Mouse (Mus musculus): Measurements from ENCODE around the gene Rhbdl1. TPM values are rescaled to one million over a fixed set of nuclear protein-coding genes. Genes with fewer than 3 reads are reported as not detected.
"Not testable (repeated sequence)": the region's sequence is repeated elsewhere in the genome, so short reads cannot be mapped to it uniquely, and the experiment has no call there.

Gene Rhbdl1
- polyA plus RNA-seq, 1 experiment from 2014 or later, result 1.7 TPM

DNA sequence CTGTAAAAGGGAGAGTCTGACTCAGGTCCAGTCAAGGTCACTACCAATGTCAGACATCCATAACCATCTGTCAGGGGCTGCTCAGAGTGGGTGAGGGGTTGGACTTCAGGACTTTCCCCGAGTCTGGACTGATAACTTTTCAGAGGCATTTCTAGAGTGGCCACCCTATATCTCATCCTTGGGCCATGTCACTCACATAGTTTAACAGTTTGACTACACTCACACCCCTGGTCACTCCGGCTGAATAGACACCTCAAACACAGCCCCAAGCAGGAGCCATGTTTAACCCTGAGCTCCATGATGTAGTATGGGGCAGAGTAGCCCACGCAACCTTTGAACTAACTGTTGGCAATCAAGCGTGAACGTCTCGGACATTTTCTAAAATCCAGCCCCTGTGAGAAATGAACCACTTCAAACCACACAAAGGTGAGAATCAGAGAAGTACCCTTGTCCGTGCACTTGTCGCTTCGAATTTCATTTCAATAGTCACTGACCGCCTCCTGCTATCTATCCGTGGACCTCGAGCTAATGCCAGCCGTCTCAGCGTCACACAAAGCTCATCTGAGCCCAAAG is 37.1 kb upstream of the Rhbdl1 start:
- H3K9ac ChIP-seq (ENCODE audit: low read length), result peak overlapping the region; percentile 73
- no peaks in the 10 kb centered on the region for H3K9me3 ChIP-seq (replicated peaks; ENCODE audit: control insufficient read depth, low read length)
- H3K4me2 ChIP-seq (ENCODE audit: low read depth, low read length), result peak overlapping the region; percentile 76
- H3K27me3 ChIP-seq (ENCODE audit: control insufficient read depth, insufficient read depth, low read length), result no peaks in the 10 kb centered on the region
- WGBS, result 11% methylated on average over 14 of the region's 14 CpGs
- no peak for ATAC-seq (replicated peaks; ENCODE audit: extremely low read depth, insufficient read depth, low FRiP score)
- H3K4me3 ChIP-seq (ENCODE audit: low read length), result peak overlapping the region; percentile 80
- no peaks in the 10 kb centered on the region for H3K36me3 ChIP-seq (ENCODE audit: control insufficient read depth, insufficient read depth)
- peak overlapping the region; percentile 89 for H3K27ac ChIP-seq (ENCODE audit: low read length)
- H3K4me1 ChIP-seq (ENCODE audit: control insufficient read depth, insufficient read depth, low read length), result peaks cover 19% of the 10 kb centered on the region

DNA sequence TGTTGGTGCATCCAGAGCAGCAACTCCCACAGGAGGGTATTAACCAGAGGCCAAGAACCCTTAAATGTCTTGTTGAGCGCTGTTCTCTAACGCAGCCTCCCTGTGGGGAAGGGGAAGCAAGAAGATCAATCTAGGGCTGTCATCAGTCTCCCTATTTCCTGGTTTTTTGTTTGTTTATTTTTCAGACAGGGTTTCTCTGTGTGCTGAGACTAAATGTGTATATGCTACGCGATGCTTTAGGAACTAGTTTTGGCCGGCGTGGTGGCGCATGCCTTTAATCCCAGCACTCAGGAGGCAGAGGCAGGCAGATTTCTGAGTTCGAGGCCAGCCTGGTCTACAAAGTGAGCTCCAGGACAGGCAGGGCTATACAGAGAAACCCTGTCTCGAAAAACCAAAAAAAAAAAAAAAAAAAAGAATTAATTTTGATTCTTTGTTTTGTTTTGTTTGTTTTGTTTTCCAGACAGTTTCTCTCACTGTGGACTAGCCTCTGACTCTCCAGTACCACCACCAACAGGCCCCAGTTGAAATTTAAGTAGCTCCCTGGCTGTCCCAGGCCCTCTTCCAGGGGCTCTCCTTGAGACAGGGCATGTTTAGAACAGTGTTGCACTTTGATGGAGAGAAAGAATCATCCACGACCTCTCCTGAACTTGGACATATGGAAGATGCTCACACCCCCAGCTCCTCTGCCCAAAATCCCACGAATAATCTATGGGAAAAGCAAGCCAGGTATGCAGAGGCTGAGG is 36.5 kb upstream of the Rhbdl1 start:
- H3K27ac ChIP-seq (ENCODE audit: low read length), result no peak overlapping the region; the same call in 1 of the 2 replicates

DNA sequence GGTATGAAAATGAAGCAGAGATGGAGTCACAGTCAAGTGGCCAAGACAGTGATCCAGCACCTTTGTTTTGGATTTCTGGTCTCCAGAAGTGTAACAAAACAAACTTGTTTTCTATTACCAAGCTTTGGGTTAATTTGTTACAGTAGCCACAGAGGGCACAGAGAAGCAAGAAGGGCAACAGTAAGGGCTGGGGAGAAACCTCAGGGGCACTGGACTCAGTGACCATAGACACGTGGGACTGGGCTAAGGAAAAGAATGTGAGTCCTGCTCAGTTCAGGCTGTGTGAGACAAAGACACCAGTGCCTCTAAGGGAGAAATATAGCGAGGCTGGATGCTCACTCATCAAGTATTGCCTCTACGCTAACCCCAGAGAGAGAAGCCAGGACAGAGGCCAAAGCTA is 35.6 kb upstream of the Rhbdl1 start:
- Histone ChIP-seq H3K27me3 (ENCODE audit: control insufficient read depth, insufficient read depth, low read length) (no peaks in the 10 kb centered on the region), H3K9me3 (replicated peaks; ENCODE audit: control insufficient read depth, low read length) (no peaks in the 10 kb centered on the region), H3K4me2 (ENCODE audit: low read depth, low read length) (no peak overlapping the region), H3K36me3 (ENCODE audit: control insufficient read depth, insufficient read depth) (no peaks in the 10 kb centered on the region), H3K9ac (ENCODE audit: low read length) (no peak overlapping the region), H3K4me3 (ENCODE audit: low read length) (no peak overlapping the region), H3K27ac (ENCODE audit: low read length) (no peak overlapping the region), H3K4me1 (ENCODE audit: control insufficient read depth, insufficient read depth, low read length) (peaks cover 24% of the 10 kb centered on the region)
- 80% methylated on average over 3 of the region's 3 CpGs for WGBS
- no peak for ATAC-seq (replicated peaks; ENCODE audit: extremely low read depth, insufficient read depth, low FRiP score)

More for the DNA sequence above, 36.5 kb upstream of the Rhbdl1 start:
- Histone ChIP-seq H3K9me3 (replicated peaks; ENCODE audit: control insufficient read depth, low read length) (no peaks in the 10 kb centered on the region), H3K9ac (ENCODE audit: low read length) (no peak overlapping the region), H3K27me3 (ENCODE audit: control insufficient read depth, insufficient read depth, low read length) (no peaks in the 10 kb centered on the region), H3K36me3 (ENCODE audit: control insufficient read depth, insufficient read depth) (no peaks in the 10 kb centered on the region), H3K4me3 (ENCODE audit: low read length) (peak overlapping the region; percentile 80; the same call in 1 of the 2 replicates), H3K4me2 (ENCODE audit: low read depth, low read length) (peak overlapping the region; percentile 76), H3K4me1 (ENCODE audit: control insufficient read depth, insufficient read depth, low read length) (peaks cover 24% of the 10 kb centered on the region)
- no peak for ATAC-seq (replicated peaks; ENCODE audit: extremely low read depth, insufficient read depth, low FRiP score)
- 69% methylated on average over 10 of the region's 11 CpGs for WGBS

DNA sequence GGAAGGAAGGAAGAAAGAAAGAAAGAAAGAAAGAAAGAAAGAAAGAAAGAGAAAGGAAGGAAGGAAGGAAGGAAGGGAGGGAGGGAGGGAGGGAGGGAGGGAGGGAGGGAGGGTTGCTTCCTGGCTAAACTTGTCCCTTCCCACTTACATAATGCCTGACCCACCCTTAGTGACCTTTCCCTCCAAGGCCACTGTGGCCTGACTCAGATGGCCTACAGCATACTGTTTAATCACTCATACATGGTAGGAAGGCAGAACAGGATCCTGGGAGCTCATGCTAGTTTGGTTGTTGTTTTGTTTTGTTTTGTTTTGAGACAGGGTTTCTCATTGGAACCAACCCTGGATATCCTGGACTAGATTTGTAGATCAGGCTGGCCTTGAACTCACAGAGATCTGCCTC is 34.5 kb upstream of the Rhbdl1 start:
- not testable (repeated sequence) for H3K4me2 ChIP-seq (ENCODE audit: low read depth, low read length); ATAC-seq (replicated peaks; ENCODE audit: extremely low read depth, insufficient read depth, low FRiP score); H3K27ac ChIP-seq (ENCODE audit: low read length); H3K4me3 ChIP-seq (ENCODE audit: low read length); H3K36me3 ChIP-seq (ENCODE audit: control insufficient read depth, insufficient read depth); H3K27me3 ChIP-seq (ENCODE audit: control insufficient read depth, insufficient read depth, low read length); H3K9me3 ChIP-seq (replicated peaks; ENCODE audit: control insufficient read depth, low read length); H3K9ac ChIP-seq (ENCODE audit: low read length)
- peaks cover 25% of the 10 kb centered on the region for H3K4me1 ChIP-seq (ENCODE audit: control insufficient read depth, insufficient read depth, low read length)

DNA sequence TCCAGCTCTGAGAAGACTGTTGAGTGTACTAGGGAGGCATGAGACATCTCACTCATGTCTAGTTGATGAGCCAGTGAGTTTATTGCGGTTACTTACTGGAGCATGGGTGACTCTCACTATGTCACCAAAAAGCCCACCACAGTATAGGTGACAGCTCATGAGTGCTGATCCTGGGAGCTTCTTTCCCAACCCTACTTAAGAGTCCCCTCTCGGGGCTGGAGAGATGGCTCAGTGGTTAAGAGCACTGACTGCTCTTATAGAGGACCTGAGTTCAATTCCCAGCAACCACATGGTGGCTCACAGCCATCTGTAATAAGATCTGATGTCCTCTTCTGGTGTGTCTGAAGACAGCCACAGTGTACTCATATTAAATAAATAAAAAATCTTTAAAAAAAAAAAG is 32.9 kb upstream of the Rhbdl1 start:
- WGBS, result 85% methylated on average over 2 of the region's 2 CpGs
- ATAC-seq (replicated peaks; ENCODE audit: extremely low read depth, insufficient read depth, low FRiP score), result no peak
- no peaks in the 10 kb centered on the region for H3K36me3 ChIP-seq (ENCODE audit: control insufficient read depth, insufficient read depth)
- H3K27ac ChIP-seq (ENCODE audit: low read length), result no peak overlapping the region
- H3K9ac ChIP-seq (ENCODE audit: low read length), result no peak overlapping the region
- H3K4me2 ChIP-seq (ENCODE audit: low read depth, low read length), result no peak overlapping the region
- no peaks in the 10 kb centered on the region for H3K9me3 ChIP-seq (replicated peaks; ENCODE audit: control insufficient read depth, low read length)
- no peaks in the 10 kb centered on the region for H3K27me3 ChIP-seq (ENCODE audit: control insufficient read depth, insufficient read depth, low read length)
- no peak overlapping the region for H3K4me3 ChIP-seq (ENCODE audit: low read length)
- peaks cover 21% of the 10 kb centered on the region for H3K4me1 ChIP-seq (ENCODE audit: control insufficient read depth, insufficient read depth, low read length)

DNA sequence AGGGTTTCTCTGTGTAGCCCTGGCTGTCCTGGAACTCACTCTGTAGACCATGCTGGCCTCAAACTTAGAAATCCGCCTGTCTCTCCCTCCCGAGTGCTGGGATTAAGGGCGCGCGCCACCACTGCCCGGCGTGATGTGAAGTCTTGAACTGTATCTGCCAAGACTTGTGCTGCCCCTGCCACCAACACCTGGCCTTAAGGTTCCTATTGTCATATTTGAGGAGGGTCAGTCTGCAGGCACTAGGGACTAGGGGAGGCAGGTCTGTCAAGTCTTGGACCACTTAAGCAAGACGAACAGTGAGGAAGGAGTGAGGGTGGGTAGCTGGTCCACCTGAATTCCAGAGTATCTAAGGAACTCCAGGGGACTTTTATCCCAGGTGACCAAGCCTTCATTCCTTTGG is 32.4 kb upstream of the Rhbdl1 start:
- ATAC-seq (replicated peaks; ENCODE audit: extremely low read depth, insufficient read depth, low FRiP score), result no peak
- Histone ChIP-seq H3K36me3 (ENCODE audit: control insufficient read depth, insufficient read depth) (no peaks in the 10 kb centered on the region), H3K9me3 (replicated peaks; ENCODE audit: control insufficient read depth, low read length) (no peaks in the 10 kb centered on the region), H3K9ac (ENCODE audit: low read length) (no peak overlapping the region), H3K4me3 (ENCODE audit: low read length) (no peak overlapping the region), H3K27me3 (ENCODE audit: control insufficient read depth, insufficient read depth, low read length) (no peaks in the 10 kb centered on the region), H3K27ac (ENCODE audit: low read length) (no peak overlapping the region), H3K4me1 (ENCODE audit: control insufficient read depth, insufficient read depth, low read length) (peaks cover 21% of the 10 kb centered on the region), H3K4me2 (ENCODE audit: low read depth, low read length) (no peak overlapping the region)
- 87% methylated on average over 8 of the region's 8 CpGs for WGBS

DNA sequence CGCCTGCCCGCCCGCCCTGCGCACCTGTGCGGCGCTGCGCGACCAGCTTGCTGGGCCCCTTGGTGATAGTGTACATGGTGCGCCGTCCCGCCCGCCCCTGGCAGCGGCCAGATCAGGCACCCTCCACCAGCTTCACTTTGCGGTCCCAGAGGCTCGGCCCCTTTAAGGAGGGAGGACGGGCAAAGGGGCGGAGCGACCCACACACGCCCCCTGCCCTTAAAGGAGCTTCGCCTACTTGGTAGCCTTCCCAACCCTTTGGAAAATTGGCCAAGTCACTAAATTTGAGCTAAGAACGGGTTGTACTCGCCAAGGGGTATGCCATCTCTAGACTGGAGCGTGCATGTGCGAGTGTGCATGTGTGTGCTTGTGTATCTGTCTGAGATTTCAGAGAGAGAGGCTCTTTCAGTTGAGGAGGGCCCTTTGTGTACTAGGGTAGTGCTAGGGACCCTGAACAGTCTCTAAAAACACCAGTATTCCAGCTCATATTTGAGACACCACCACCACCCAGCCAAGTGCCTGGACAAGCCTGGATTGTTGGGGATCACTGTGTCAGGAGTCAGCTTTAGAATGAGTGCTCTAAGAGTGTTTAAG is 31.6 kb upstream of the Rhbdl1 start, which contains the start of gene Mcrip2:
TSS of gene Mcrip2 (minus strand) at position 164 of the 591 bp plus-strand sequence.
- H3K4me2 ChIP-seq (ENCODE audit: low read depth, low read length), result peak within 1 kb of the TSS; percentile 90
- no peaks in the 10 kb centered on the region for H3K9me3 ChIP-seq (replicated peaks; ENCODE audit: control insufficient read depth, low read length)
- no peaks in the 10 kb centered on the region for H3K36me3 ChIP-seq (ENCODE audit: control insufficient read depth, insufficient read depth)
- ATAC-seq (replicated peaks; ENCODE audit: extremely low read depth, insufficient read depth, low FRiP score), result peak; percentile 87
- H3K27ac ChIP-seq (ENCODE audit: low read length), result peak within 1 kb of the TSS; percentile 98
- H3K9ac ChIP-seq (ENCODE audit: low read length), result peak within 1 kb of the TSS; percentile 97
- no peaks in the 10 kb centered on the region for H3K27me3 ChIP-seq (ENCODE audit: control insufficient read depth, insufficient read depth, low read length)
- WGBS, result under 1% methylated on average over 24 of the region's 24 CpGs
- peaks cover 14% of the 10 kb centered on the region for H3K4me1 ChIP-seq (ENCODE audit: control insufficient read depth, insufficient read depth, low read length)
- H3K4me3 ChIP-seq (ENCODE audit: low read length), result peak within 1 kb of the TSS; percentile 94

DNA sequence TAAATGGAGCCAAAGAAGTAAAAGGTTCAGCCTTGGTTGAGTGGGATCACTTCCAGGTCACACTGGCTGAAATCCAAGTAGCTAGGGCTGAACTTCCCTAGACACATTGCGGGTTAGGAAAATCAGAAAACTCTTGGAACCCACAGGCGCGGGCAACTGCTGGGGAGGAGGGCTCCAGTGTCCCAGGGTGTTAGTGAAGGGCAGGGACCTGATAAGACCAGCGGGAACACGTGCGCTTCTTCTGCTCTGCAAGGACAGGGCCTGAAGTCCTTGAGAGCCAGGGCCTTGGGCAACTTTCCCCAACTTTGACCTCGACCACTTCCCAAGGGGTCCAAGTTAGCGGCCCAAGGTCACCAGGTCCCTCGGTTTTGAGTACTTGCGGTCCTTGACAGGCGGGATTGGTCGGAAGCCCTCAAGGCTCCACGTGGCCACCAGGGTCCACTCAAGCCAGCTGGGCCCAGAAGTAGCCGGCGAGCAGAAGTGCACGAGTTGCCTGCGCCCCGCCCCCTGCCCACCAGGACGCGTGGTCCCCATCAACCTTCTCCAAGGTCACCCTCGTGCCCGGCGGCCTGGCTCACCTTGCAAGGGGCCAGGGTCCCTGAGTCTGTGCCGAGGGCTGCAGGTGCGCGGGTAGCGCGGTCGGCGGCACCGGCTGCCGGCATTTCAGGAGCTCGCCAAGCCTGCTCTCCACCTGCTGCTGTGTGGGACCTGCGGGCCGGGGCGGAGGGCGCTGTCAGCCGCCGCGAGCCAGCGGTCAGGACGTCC is 30.9 kb upstream of the Rhbdl1 start:
- H3K9ac ChIP-seq (ENCODE audit: low read length), result peak overlapping the region; percentile 97
- H3K4me1 ChIP-seq (ENCODE audit: control insufficient read depth, insufficient read depth, low read length), result peaks cover 14% of the 10 kb centered on the region
- peak overlapping the region; percentile 98 for H3K27ac ChIP-seq (ENCODE audit: low read length)
- no peaks in the 10 kb centered on the region for H3K9me3 ChIP-seq (replicated peaks; ENCODE audit: control insufficient read depth, low read length)
- H3K36me3 ChIP-seq (ENCODE audit: control insufficient read depth, insufficient read depth), result no peaks in the 10 kb centered on the region
- peak; percentile 56 for ATAC-seq (replicated peaks; ENCODE audit: extremely low read depth, insufficient read depth, low FRiP score)
- H3K27me3 ChIP-seq (ENCODE audit: control insufficient read depth, insufficient read depth, low read length), result no peaks in the 10 kb centered on the region
- H3K4me3 ChIP-seq (ENCODE audit: low read length), result peak overlapping the region; percentile 94
- peak overlapping the region; percentile 90 for H3K4me2 ChIP-seq (ENCODE audit: low read depth, low read length)
- WGBS, result under 1% methylated on average over 42 of the region's 42 CpGs
